Mouse (Mus musculus): ENCODE measurements around the gene Ttyh1. TPM values are rescaled to one million over a fixed set of nuclear protein-coding genes. Genes with fewer than 3 reads are reported as not detected.
A peak's percentile ranks its signal among the peaks of the same experiment; 100 is the strongest.

The Ttyh1 gene
- total RNA-seq, 1 experiment: 11.9 TPM

DNA sequence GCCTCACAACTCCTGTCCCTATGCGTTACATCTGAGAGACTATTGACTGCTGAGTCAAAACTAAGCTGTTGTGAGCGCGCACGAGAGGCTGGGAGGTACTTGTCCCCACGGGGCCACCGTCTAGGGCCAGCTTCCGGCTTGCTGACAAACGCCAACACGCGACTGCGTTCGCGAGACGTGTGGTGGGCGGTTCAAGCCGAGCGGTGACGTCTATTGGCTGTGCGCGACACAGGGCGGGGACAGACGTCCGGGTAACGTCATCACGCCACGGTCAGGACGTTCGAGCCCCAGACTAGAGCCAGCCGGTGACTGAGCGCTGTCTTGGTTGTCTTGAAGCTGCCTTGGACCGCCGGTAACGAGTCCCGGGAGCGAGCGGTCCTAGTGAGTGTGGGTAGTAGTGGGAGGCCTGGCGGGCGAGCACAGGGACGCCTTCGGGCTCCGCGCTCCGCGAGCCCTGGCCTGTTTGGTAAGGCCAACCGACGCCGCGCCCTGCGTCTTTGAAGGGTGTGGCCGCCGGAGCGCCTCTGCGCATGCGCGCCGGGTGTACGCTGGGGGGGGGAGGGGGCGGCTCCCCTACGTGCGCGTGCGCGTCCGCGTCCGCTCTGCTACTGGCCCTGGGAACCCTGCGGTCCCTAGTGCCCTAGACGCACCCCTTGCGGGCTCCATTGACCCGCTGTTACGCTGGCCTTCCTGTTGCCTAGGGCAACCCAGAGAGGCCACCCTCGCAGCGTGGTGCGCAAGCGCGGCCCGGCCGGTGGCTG, 17.7 kb downstream of the Ttyh1 start, which contains the start of gene Leng8:
Leng8 (plus strand) TSS at position 269 of the 761 bp plus-strand sequence.
- Histone ChIP-seq H3K9me3 (ENCODE audit: control insufficient read depth, insufficient read depth, low read depth, low read length) (no peaks in the 10 kb centered on the region), H3K9ac (ENCODE audit: insufficient read depth, low read depth, low read length, poor library complexity, severe bottlenecking) (peak within 1 kb of the TSS; percentile 97), H3K27ac (ENCODE audit: insufficient read depth, low read depth, low read length, poor library complexity, severe bottlenecking) (peak within 1 kb of the TSS; percentile 95), H3K4me1 (ENCODE audit: control insufficient read depth in 2 of 2, insufficient read depth in 2 of 2, low read length in 2 of 2, poor library complexity in 1 of 2) (peaks cover 0 to 5% of the 10 kb centered on the region in 2 experiments; a peak in 1 of 4 replicates), H3K4me3 (ENCODE audit: insufficient read depth in 1 of 2, low read depth in 1 of 2, low read length in 2 of 2, poor library complexity in 1 of 2, severe bottlenecking in 1 of 2) (peak within 1 kb of the TSS; percentile 83 to 88), H3K36me3 (ENCODE audit: control insufficient read depth, insufficient read depth, low read length, poor library complexity, severe bottlenecking) (peaks cover 49% of the 10 kb centered on the region)
- TF ChIP-seq ZNF384 (IDR thresholded peaks at IDR 0.05; ENCODE audit: low read depth, low read length) (no peak), HCFC1 (IDR thresholded peaks at IDR 0.05; ENCODE audit: borderline replicate concordance, insufficient read depth, low read length) (peak; percentile 83; the same call in 1 of the 2 replicates), MAFK (IDR thresholded peaks at IDR 0.05; ENCODE audit: insufficient read depth, low read depth, low read length) (peak; percentile 82), CHD2 (IDR thresholded peaks at IDR 0.05; ENCODE audit: low read depth, low read length) (peak; percentile 54)
- DNase-seq (ENCODE audit: low read depth, low spot score): peak; percentile 95
- in situ Hi-C loops (cut with MboI; ENCODE audit: low sequenced_read_pairs in 2 of 2, unreplicated experiment in 2 of 2): loop anchor here in 1 of 2 experiments (25.0 kb wide), 1 partner anchor 300 kb away; the partner anchor contains the start of gene Rdh13

DNA sequence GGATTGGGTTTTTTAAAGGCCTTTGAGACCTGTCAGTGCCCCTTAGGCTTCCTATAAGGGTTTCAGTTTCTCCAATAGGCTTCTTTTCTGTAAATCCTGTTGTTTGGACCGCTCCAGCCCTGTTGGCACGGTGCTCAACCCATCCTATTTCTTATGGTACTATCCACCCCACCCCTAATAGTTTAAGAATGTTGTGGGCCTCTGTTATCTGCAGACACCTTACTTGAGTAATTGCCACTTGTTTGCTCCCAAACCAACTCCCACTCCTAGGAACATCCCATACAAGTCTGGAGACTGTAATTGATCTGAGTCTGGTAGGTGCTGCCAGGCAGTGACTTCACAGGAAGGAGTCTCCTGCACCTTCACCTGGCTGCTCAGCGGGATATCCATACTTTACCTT, 18.5 kb downstream of the Ttyh1 start:
- Histone ChIP-seq H3K4me1 (ENCODE audit: control insufficient read depth in 2 of 2, insufficient read depth in 2 of 2, low read length in 2 of 2, poor library complexity in 1 of 2) (peaks cover 0 to 5% of the 10 kb centered on the region in 2 experiments; a peak in 1 of 4 replicates), H3K9ac (ENCODE audit: insufficient read depth, low read depth, low read length, poor library complexity, severe bottlenecking) (peak overlapping the region; percentile 97), H3K9me3 (ENCODE audit: control insufficient read depth, insufficient read depth, low read depth, low read length) (no peaks in the 10 kb centered on the region), H3K36me3 (ENCODE audit: control insufficient read depth, insufficient read depth, low read length, poor library complexity, severe bottlenecking) (peaks cover 52% of the 10 kb centered on the region), H3K27ac (ENCODE audit: insufficient read depth, low read depth, low read length, poor library complexity, severe bottlenecking) (no peak overlapping the region), H3K4me3 (ENCODE audit: insufficient read depth in 1 of 2, low read depth in 1 of 2, low read length in 2 of 2, poor library complexity in 1 of 2, severe bottlenecking in 1 of 2) (peak overlapping the region; percentile 83 to 88)
- TF ChIP-seq CHD2 (IDR thresholded peaks at IDR 0.05; ENCODE audit: low read depth, low read length) (no peak), MAFK (IDR thresholded peaks at IDR 0.05; ENCODE audit: insufficient read depth, low read depth, low read length) (no peak), ZC3H11A (IDR thresholded peaks at IDR 0.05; ENCODE audit: borderline replicate concordance, low read depth, low read length) (no peak), ZNF384 (IDR thresholded peaks at IDR 0.05; ENCODE audit: low read depth, low read length) (no peak), HCFC1 (IDR thresholded peaks at IDR 0.05; ENCODE audit: borderline replicate concordance, insufficient read depth, low read length) (no peak)
- in situ Hi-C loops (cut with MboI; ENCODE audit: low sequenced_read_pairs in 2 of 2, unreplicated experiment in 2 of 2): loop anchor here in 1 of 2 experiments (25.0 kb wide), 1 partner anchor 300 kb away; the partner anchor contains the start of gene Rdh13
- DNase-seq (ENCODE audit: low read depth, low spot score): no peak

DNA sequence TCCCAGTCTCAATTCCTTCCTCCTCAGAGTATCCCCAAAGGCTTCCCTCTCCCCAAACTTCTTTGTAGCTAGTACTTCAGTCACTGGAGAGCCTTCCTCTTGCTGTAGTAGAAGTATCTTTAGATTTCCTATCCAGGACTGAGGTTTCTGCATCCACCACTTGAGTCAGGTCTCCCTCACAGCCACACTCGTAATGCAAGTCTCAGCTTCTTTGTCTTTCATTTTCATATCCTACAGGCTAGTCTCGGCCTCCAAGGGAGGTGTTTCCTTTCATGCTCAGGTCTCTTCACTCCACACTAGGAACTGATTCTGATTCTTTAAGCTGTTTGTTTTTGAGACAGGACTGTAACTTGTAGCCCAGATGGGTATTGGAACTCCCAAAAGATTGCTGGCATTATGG, 19.0 kb downstream of the Ttyh1 start:
- Histone ChIP-seq H3K9me3 (ENCODE audit: control insufficient read depth, insufficient read depth, low read depth, low read length) (no peaks in the 10 kb centered on the region), H3K4me1 (ENCODE audit: control insufficient read depth in 2 of 2, insufficient read depth in 2 of 2, low read length in 2 of 2, poor library complexity in 1 of 2) (peaks cover 0 to 5% of the 10 kb centered on the region in 2 experiments; a peak in 1 of 4 replicates), H3K4me3 (ENCODE audit: insufficient read depth in 1 of 2, low read depth in 1 of 2, low read length in 2 of 2, poor library complexity in 1 of 2, severe bottlenecking in 1 of 2) (peak overlapping the region; percentile 83 to 88; a peak in 3 of 4 replicates), H3K27ac (ENCODE audit: insufficient read depth, low read depth, low read length, poor library complexity, severe bottlenecking) (no peak overlapping the region), H3K36me3 (ENCODE audit: control insufficient read depth, insufficient read depth, low read length, poor library complexity, severe bottlenecking) (peaks cover 52% of the 10 kb centered on the region), H3K9ac (ENCODE audit: insufficient read depth, low read depth, low read length, poor library complexity, severe bottlenecking) (peak overlapping the region; percentile 97; the same call in 1 of the 2 replicates)
- in situ Hi-C loops (cut with MboI; ENCODE audit: low sequenced_read_pairs in 2 of 2, unreplicated experiment in 2 of 2): loop anchor here in 1 of 2 experiments (25.0 kb wide), 1 partner anchor 299 kb away; the partner anchor contains the start of gene Rdh13
- no peak for DNase-seq (ENCODE audit: low read depth, low spot score)
- TF ChIP-seq ZC3H11A (IDR thresholded peaks at IDR 0.05; ENCODE audit: borderline replicate concordance, low read depth, low read length) (no peak), CHD2 (IDR thresholded peaks at IDR 0.05; ENCODE audit: low read depth, low read length) (no peak), HCFC1 (IDR thresholded peaks at IDR 0.05; ENCODE audit: borderline replicate concordance, insufficient read depth, low read length) (no peak), MAFK (IDR thresholded peaks at IDR 0.05; ENCODE audit: insufficient read depth, low read depth, low read length) (no peak), ZNF384 (IDR thresholded peaks at IDR 0.05; ENCODE audit: low read depth, low read length) (no peak)

DNA sequence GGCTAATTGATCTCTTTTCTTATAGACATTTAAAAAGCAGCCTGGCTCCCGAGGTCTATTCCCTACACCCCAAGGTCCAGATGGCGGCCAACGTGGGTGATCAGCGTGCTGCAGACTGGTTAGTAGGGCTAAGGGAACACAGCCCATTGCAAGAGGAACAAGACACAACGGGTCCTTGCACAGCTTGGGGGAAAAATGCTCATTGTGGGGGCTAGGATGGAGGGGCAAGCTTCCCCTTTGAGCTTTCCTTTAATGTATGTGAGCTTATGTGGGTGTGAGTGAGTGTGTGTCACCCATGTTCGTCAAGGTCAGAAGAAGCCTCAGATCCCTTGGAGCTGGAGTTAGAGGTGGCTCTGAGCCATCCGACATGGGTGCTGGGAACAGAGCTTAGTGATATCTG, 19.5 kb downstream of the Ttyh1 start:
- H3K4me3 ChIP-seq (ENCODE audit: insufficient read depth in 1 of 2, low read depth in 1 of 2, low read length in 2 of 2, poor library complexity in 1 of 2, severe bottlenecking in 1 of 2): no peak overlapping the region
- no peak for TF ChIP-seq ZC3H11A (IDR thresholded peaks at IDR 0.05; ENCODE audit: borderline replicate concordance, low read depth, low read length)
- TF ChIP-seq CHD2 (IDR thresholded peaks at IDR 0.05; ENCODE audit: low read depth, low read length): no peak
- no peak for TF ChIP-seq HCFC1 (IDR thresholded peaks at IDR 0.05; ENCODE audit: borderline replicate concordance, insufficient read depth, low read length)
- no peak for TF ChIP-seq ZNF384 (IDR thresholded peaks at IDR 0.05; ENCODE audit: low read depth, low read length)
- no peak for TF ChIP-seq MAFK (IDR thresholded peaks at IDR 0.05; ENCODE audit: insufficient read depth, low read depth, low read length)
- no peaks in the 10 kb centered on the region for H3K9me3 ChIP-seq (ENCODE audit: control insufficient read depth, insufficient read depth, low read depth, low read length)
- in situ Hi-C loops (cut with MboI; ENCODE audit: low sequenced_read_pairs in 2 of 2, unreplicated experiment in 2 of 2): loop anchor here in 1 of 2 experiments (25.0 kb wide), 1 partner anchor 299 kb away; the partner anchor contains the start of gene Rdh13
- peaks cover 54% of the 10 kb centered on the region for H3K36me3 ChIP-seq (ENCODE audit: control insufficient read depth, insufficient read depth, low read length, poor library complexity, severe bottlenecking)
- peaks cover 0 to 5% of the 10 kb centered on the region in 2 experiments; a peak in 1 of 4 replicates for H3K4me1 ChIP-seq (ENCODE audit: control insufficient read depth in 2 of 2, insufficient read depth in 2 of 2, low read length in 2 of 2, poor library complexity in 1 of 2)
- no peak overlapping the region for H3K9ac ChIP-seq (ENCODE audit: insufficient read depth, low read depth, low read length, poor library complexity, severe bottlenecking)
- no peak overlapping the region for H3K27ac ChIP-seq (ENCODE audit: insufficient read depth, low read depth, low read length, poor library complexity, severe bottlenecking)
- no peak for DNase-seq (ENCODE audit: low read depth, low spot score)

All from ES-E14 (cell line).